Mouse (Mus musculus) gastrocnemius, adult 2 months (tissue): ENCODE results near the gene Zfr2. TPM values are rescaled to one million over a fixed set of nuclear protein-coding genes. Genes with fewer than 3 reads are reported as not detected.

ENCODE experiments used
- DNase-seq: peaks from one replicate; pipeline ENCODE4 v3.0.0; 2022
- H3K27ac ChIP-seq: fragments of 200-600 bp; 2 replicates; pipeline ENCODE4 v1.8.1; 2022; ENCODE audit warnings: mild to moderate bottlenecking
- H3K4me3 ChIP-seq: fragments of 200-600 bp; 2 replicates; pipeline ENCODE4 v1.8.1; 2022; ENCODE audit warnings: mild to moderate bottlenecking, moderate library complexity
- CTCF ChIP-seq: fragments of 200-600 bp; IDR thresholded peaks from 2 replicates; pipeline ENCODE4 v1.8.1; 2022; ENCODE audit warnings: antibody characterized with exemption, mild to moderate bottlenecking, moderate library complexity
- intact Hi-C: fragments of 180-260 bp; cut with DNase I; formaldehyde crosslinking; loops from one replicate; pipeline ENCODE4 v1.15.1; 2025
- microRNA-seq: library from miRNA; unstranded; fragments of <30 nt; microRNA quantifications from one replicate; pipeline ENCODE4 v1.2.0, GENCODE M21; 2021
- total RNA-seq, 2 experiments: library from RNA; stranded (reverse); gene quantifications; 2 replicates each; pipeline ENCODE4 v1.2.3; 2021

Zfr2 gene
- total RNA-seq, 2 experiments from 2014 or later, result 1.8 to 2.7 TPM

DNA sequence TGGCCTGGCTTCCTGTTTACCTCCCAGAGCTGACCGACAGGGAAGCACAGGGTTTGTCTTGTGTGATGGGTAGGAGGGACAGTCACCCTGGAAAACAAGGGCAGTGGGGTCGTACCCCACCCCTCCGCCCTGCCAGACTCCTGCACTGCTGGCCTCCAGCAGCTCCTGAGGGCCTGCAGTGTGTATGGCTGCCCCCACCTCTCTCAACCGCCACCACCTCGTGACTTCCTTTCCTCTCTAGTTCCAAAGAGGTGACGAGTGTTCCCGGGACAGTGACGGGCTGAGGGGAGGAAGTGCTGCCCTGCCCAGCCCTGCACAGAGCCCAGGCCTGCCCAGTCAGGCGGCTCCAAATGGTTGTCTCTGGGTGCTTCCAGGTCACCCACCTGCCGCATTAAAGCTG, 64.9 kb downstream of the Zfr2 start:
- intact Hi-C loops, result no loop called here
- Histone ChIP-seq H3K27ac (peak overlapping the region; percentile 87), H3K4me3 (peak overlapping the region; percentile 61)
- DNase-seq, result peak; percentile 63
- no peak for TF ChIP-seq CTCF

DNA sequence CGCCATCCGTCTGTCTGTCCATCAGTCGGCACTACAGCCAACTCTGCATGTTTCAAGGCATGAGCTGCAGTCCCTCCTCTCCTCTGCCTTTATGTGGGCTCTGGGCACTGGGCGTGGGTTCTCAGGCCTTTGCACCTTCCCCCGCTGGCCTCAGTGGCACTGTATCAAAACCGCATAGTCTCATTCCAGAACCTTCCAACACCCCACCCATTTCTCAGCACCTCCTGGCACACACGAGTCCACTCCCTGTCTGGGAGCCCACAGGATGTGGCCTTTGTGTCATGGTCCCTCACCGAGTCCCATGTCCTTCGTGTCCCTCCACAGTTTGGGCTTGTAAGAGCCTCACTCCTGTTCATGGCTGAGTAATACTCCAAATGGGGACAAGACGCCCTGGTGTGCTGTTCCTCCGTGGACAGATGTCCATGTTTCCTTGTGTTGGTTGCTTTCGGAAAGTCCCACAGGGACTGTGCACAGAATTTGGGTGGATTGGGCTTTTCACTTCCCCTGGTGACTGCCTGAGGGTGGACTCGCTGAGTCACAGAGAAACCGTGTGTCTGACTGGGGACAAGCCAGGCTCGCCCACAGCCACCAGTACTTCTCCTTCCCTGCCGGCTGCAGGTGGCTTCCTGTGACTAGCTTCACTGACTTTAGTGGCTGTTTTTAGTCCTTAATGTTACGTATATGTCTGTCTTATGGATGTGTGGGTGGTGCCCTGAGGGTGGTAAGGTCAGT, 65.6 kb downstream of the Zfr2 start:
- DNase-seq, result peak; percentile 42
- intact Hi-C loops, result no loop called here
- TF ChIP-seq CTCF, result no peak
- H3K27ac ChIP-seq, result peak overlapping the region; percentile 87
- H3K4me3 ChIP-seq, result peak overlapping the region; percentile 61

DNA sequence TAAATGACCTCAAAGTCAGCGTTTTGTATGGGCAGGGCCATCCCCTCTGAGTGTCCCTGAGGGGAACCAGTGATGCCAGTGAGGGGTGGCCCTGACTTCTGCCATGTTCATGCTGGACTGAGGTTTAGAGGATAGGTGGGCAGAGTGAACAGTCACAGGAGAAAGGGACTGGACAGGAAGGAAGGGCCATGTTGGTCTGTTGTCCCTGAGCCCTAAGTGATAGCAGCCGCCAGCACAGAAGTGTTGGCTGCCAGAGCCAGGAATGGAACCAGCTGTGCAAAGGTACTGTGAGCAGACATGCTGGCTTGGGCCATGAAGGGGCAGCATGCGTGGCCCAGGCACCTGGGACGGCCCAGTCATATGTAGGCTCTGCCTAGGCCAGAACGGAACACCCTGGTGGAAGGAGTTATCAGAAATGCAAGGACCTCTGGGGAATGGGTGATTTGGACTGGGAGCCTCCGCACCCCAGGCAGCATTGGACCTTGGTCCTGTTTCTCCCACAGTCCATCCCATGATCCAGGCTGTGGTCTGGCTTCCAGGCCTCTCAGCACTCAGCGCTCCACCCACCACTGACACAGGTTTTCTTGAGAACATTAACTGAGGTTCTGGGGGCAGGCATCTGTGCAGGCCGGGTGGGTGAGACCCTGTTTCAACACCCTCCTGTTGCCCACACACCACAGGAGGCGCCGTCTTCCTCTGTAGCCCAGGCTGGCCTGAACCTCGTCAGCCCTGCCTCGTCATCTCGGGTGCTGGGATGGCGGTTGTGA, 66.8 kb downstream of the Zfr2 start:
- DNase-seq, result no peak
- intact Hi-C loops, result no loop called here
- H3K27ac ChIP-seq, result peak overlapping the region; percentile 87

DNA sequence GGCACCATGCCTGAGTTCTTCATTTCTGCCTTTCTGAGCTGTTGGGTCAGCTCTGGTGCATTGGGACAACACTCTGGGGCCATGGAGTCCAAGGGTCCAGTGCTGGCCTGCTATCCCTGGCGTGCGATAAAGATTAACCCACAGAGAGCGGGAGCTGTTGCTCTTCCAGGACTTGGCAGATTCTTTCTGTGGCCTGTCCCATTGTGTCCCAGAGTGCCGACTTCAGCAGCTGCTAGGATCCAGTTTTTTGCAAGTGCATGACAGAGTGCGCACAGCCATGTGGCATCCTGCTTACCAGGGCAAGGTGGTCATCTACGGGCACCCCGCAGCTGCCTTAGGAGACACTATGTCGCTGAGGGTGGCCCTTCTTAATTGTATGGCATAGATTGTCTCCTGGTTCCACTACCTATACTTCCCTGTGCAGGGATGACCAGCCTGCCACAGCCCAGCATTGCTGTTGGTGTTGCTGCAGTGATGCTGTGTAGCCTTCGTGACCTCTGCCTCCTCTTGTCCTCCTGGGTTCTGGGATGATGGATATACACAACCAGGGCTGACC, 67.5 kb downstream of the Zfr2 start:
- no peak for DNase-seq
- intact Hi-C loops, result no loop called here
- TF ChIP-seq CTCF, result no peak
- Histone ChIP-seq H3K4me3 (no peak overlapping the region), H3K27ac (peak overlapping the region; percentile 87)

More for the DNA sequence above, 66.8 kb downstream of the Zfr2 start:
- no peak overlapping the region for H3K4me3 ChIP-seq
- no peak for TF ChIP-seq CTCF

DNA sequence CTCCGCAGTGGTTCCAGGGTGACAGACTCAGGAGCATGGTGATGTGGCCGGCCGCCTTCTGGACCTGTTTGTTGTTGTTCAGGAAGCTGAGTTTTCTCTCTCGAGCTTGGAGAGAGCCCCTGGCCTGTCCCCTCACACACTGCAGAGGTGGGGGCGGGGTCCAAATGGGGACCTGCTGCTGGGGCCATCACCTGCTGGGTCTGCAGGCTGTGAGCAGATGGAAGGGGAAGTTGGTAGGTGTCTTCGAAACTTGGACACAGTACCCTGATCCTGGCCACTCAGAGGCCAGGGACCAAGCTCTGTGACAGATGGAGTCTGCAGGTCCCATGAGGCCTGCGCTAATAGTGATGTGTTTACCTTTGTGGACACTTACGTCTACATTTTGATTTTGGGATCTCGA, 68.4 kb downstream of the Zfr2 start:
- no peak for TF ChIP-seq CTCF
- Histone ChIP-seq H3K4me3 (no peak overlapping the region), H3K27ac (no peak overlapping the region)
- no peak for DNase-seq
- intact Hi-C loops, result no loop called here

Small RNA genes lying within 50 kb of the gene (microRNA-seq; reads per million reads assigned to microRNA genes)
- gene Mir3057, result 9.4 reads per million, percentile 6 among the genes with 10 or more reads in this experiment

Other genes starting within 250 kb of the Zfr2 start
- gene Gng7, start 218.2 kb upstream of the Zfr2 start, total RNA-seq, result 1 to 10 TPM in 1 of 2 experiments, under 1 TPM in 1; 0.66 to 1.0 TPM
- under 1 TPM in 1 of 2 experiments, not detected in 1; 0.08 TPM for gene Diras1, start 207.5 kb upstream of the Zfr2 start, total RNA-seq
- gene Slc39a3, start 195.7 kb upstream of the Zfr2 start, total RNA-seq, result 10 to 100 TPM; 11.6 to 16.0 TPM
- 100 to 1,000 TPM; 100 TPM for gene Sgta, start 173.0 kb upstream of the Zfr2 start, total RNA-seq
- gene Thop1, start 163.1 kb upstream of the Zfr2 start, total RNA-seq, result 10 to 100 TPM; 25.1 to 25.9 TPM
- not detected for gene Creb3l3, start 134.3 kb upstream of the Zfr2 start, total RNA-seq
- gene Map2k2, start 127.2 kb upstream of the Zfr2 start, total RNA-seq, result 100 to 1,000 TPM; 148 to 187 TPM
- 10 to 100 TPM; 23.3 to 25.9 TPM for gene Zbtb7a, start 97.9 kb upstream of the Zfr2 start, total RNA-seq
- gene Pias4, start 65.2 kb upstream of the Zfr2 start, total RNA-seq, result 10 to 100 TPM; 15.7 to 16.2 TPM
- 1,000 to 10,000 TPM; 1,128 to 1,335 TPM for gene Eef2, start 56.5 kb upstream of the Zfr2 start, total RNA-seq
- 10 to 100 TPM; 22.1 to 24.9 TPM for gene Dapk3, start 50.1 kb upstream of the Zfr2 start, total RNA-seq
- not detected for gene 4930442H23Rik, start 49.3 kb upstream of the Zfr2 start, total RNA-seq
- gene Nmrk2, start 31.1 kb upstream of the Zfr2 start, total RNA-seq, result 10 to 100 TPM; 59.7 to 72.8 TPM
- gene Atcay, start 2.3 kb upstream of the Zfr2 start, total RNA-seq, result not detected
- under 1 TPM; 0.15 to 0.31 TPM for gene Matk, start 19.8 kb downstream of the Zfr2 start, total RNA-seq
- 100 to 1,000 TPM; 103 to 112 TPM for gene Mrpl54, start 33.8 kb downstream of the Zfr2 start, total RNA-seq
- gene Apba3, start 33.8 kb downstream of the Zfr2 start, total RNA-seq, result 100 to 1,000 TPM; 110 to 119 TPM
- not detected for gene Tjp3, start 58.4 kb downstream of the Zfr2 start, total RNA-seq
- gene Pip5k1c, start 59.8 kb downstream of the Zfr2 start, total RNA-seq, result 10 to 100 TPM; 20.7 to 25.0 TPM
- 10 to 100 TPM in 1 of 2 experiments, 1 to 10 TPM in 1; 8.5 to 11.5 TPM for gene Cactin, start 87.9 kb downstream of the Zfr2 start, total RNA-seq
- gene Tbxa2r, start 95.6 kb downstream of the Zfr2 start, total RNA-seq, result under 1 TPM; 0.43 to 0.75 TPM
- gene Gipc3, start 110.1 kb downstream of the Zfr2 start, total RNA-seq, result 1 to 10 TPM in 1 of 2 experiments, under 1 TPM in 1; 0.69 to 1.3 TPM
- 10 to 100 TPM; 22.9 to 28.2 TPM for gene Hmg20b, start 117.3 kb downstream of the Zfr2 start, total RNA-seq
- gene Mfsd12, start 124.3 kb downstream of the Zfr2 start, total RNA-seq, result 1 to 10 TPM; 2.2 to 3.3 TPM
- gene 4930404N11Rik, start 132.7 kb downstream of the Zfr2 start, total RNA-seq, result 1 to 10 TPM in 1 of 2 experiments, under 1 TPM in 1; 0.89 to 1.2 TPM
- gene Fzr1, start 145.4 kb downstream of the Zfr2 start, total RNA-seq, result 10 to 100 TPM; 14.0 to 18.8 TPM
- gene Dohh, start 151.3 kb downstream of the Zfr2 start, total RNA-seq, result 10 to 100 TPM; 38.1 to 39.8 TPM
- 1 to 10 TPM in 1 of 2 experiments, under 1 TPM in 1; 0.87 to 2.8 TPM for gene Gm48551, start 151.3 kb downstream of the Zfr2 start, total RNA-seq
- 1 to 10 TPM in 1 of 2 experiments, under 1 TPM in 1; 0.84 to 1.0 TPM for gene Gm48552, start 155.8 kb downstream of the Zfr2 start, total RNA-seq
- gene Smim24, start 159.9 kb downstream of the Zfr2 start, total RNA-seq, result not detected
- 100 to 1,000 TPM; 207 to 215 TPM for gene Nfic, start 222.5 kb downstream of the Zfr2 start, total RNA-seq
- under 1 TPM in 1 of 2 experiments, not detected in 1; 0.17 TPM for gene Celf5, start 249.6 kb downstream of the Zfr2 start, total RNA-seq